Mouse (Mus musculus) spleen, postnatal 36 days (tissue): ENCODE measurements around the gene Vmn1r6.
"Not testable (repeated sequence)": the region's sequence is repeated elsewhere in the genome, so short reads cannot be mapped to it uniquely, and the experiment has no call there.

Source experiments
- DNase-seq, 2 experiments: peaks; one replicate each; pipeline ENCODE4 v3.0.0; 2022; ENCODE audit warnings: low spot score in 2 of 2, mixed read lengths in 1 of 2

The Vmn1r6 gene

DNA sequence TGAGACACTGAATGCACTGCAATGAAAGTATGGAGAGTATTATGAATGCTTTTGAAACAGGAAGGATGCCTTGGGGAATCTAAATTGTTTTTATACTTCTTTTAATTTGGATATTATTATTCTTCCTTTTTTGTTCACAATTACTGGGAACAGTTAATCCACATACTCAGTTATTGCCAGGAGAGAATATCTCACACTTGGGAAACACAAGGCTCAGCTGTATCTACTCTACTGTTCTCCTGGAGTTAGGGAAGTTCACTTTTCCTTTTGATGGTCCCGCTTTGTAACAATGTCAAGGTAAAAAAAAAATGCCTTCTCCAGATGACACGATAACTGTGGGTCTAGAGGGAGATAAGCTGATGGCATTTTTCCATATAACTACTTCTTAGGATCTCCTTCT lies at the start of gene Vmn1r6:
Vmn1r6 (plus strand) TSS at position 301 of the 400 bp plus-strand sequence.
- DNase-seq: no peak

DNA sequence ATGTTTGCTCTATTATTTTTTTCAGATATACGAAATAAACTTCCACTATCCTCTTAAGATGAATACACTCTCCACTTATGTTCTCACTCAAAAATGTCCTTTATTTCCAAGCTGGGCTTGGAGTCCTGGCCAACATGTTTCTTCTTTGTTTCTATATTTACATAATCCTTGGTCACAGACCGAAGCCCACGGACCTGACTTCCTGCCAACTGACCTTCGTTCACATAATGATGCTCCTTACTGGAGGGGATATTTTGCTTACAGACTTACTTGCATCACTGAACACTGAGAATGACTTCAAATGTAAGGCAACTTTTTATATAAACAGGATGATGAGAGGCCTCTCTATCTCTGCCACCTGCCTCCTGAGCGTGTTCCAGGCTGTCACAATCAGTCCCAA lies 40.6 kb upstream of the Vmn1r6 start:
- no peak for DNase-seq

DNA sequence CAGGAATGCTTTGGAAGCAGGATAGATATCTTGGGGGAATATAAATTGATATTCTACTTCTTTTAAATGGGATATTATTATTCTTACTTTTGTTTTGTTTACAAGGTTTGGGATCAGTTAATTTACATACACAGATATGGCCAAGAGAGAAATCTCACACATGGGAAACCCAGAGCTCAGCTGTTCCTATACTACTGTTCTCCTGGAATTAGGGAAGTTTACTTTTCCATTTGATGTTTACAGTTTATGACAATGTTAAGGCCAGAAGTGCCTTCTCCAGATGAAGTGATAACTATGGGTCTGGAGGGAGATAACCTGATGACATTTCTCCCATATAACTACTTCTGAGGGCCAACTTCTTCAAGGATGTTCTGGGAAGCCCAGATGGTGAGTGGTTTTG lies 27.1 kb upstream of the Vmn1r6 start, which contains the start of gene Vmn1r5:
Vmn1r5 (plus strand) TSS at position 301 of the 400 bp plus-strand sequence.
- no peak for DNase-seq

DNA sequence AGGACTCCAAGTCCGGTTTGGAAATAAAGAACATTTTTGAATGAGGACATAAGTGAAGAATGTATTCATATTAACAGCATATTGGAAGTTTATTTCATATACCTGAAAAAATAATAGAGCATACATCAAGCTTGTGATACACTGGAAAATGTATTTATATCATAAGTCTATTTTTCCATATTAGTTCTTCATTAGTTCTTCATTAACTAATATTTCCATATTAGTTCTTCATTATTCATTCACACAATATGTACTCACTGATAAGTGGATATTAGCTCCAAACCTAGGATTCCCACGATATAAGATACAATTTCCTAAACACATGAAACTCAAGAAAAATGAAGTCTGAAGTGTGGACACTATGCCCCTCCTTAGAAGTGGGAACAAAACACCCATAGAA lies 28.2 kb downstream of the Vmn1r6 start, which contains the start of gene Vmn1r7:
Vmn1r7 (minus strand) TSS at position 101 of the 400 bp plus-strand sequence.
- not testable (repeated sequence) for DNase-seq

DNA sequence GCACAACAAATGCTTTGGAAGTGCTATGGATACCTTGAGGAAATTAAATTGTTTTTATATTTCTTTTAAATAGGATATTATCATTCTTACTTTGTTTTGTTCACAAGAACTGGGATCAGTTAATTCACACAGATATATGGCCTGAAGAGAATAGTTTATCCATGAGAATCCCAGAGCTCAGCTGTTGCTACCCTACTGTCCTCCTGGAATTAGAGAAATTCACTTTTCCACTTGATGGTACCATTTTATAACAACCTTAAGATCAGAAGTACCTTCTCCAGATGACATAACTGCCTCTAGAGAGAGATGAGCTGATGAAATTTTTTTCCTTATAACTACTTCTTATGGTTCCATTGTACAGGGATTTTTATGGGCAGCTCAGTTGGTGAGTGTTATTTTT lies 34.9 kb downstream of the Vmn1r6 start, which contains the start of gene Vmn1r8:
Vmn1r8 (plus strand) TSS at position 301 of the 400 bp plus-strand sequence.
- no peak for DNase-seq

DNA sequence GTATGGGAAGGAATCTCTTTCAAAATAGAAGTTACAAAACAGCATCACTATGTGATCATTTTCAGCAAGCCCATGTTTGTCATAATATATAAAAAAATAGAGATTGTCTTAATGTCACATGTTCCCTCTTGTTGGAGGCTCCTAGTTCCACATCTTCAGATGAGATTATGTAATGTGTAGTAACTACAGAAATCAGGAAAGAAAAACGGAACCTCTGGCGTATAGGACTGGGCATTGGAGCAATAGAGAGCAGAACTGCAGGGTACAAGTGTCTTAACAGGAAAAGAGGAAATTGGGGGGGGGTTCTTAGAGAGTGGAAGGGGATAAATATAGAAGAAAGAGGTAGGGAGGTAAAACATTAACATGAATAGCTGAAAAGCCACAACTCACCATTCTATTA lies 37.6 kb downstream of the Vmn1r6 start:
- no peak for DNase-seq
